Mouse (Mus musculus) cerebellum, postnatal 36 days (tissue): ENCODE results near the gene Hsd17b13.
"Not testable (repeated sequence)": the region's sequence is repeated elsewhere in the genome, so short reads cannot be mapped to it uniquely, and the experiment has no call there.

Experiments used
- DNase-seq, 2 experiments: peaks; one replicate each; pipeline ENCODE4 v3.0.0; 2021 to 2022; ENCODE audit warnings: mixed read lengths in 2 of 2

The Hsd17b13 gene

DNA sequence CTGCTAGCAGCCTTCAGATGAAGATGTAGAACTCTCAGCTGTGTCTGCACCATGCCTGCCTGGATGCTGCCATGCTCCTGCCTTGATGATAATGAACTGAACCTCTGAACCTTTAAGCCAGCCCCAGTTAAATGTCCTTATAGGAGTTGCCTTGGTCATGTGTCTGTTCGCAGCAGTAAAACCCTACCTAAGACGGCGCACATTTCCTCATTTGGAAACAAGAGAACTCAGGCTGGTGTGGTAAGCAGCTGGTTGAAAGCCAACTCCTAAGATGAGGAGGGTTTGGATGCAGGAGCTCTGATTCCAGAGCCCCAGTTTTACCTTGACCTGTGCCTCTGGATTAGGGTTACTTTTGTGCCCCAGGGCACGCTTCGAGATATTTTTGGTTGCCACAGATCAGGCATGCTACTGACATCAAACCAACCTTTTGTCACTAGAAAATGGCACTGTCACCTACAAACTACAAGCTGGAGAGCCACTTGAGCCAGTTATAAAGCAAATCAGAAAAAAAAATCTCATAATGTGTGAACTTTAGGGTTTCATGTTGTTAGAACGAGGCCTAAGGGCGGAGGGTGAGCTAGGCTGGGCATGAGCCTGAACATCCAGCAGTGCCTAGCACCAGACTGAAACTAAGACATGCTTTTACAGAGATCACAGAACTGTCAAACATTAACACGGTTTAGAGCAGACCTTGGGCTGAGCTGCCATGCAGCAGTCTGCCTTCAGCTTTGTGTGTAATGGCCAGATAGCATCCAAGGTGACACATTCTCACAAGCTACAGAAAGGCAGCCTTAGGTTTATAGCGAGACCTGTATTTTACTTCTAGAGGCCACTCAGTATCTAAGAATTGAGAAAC is 3.7 kb upstream of the Hsd17b13 start:
- DNase-seq = no peak

DNA sequence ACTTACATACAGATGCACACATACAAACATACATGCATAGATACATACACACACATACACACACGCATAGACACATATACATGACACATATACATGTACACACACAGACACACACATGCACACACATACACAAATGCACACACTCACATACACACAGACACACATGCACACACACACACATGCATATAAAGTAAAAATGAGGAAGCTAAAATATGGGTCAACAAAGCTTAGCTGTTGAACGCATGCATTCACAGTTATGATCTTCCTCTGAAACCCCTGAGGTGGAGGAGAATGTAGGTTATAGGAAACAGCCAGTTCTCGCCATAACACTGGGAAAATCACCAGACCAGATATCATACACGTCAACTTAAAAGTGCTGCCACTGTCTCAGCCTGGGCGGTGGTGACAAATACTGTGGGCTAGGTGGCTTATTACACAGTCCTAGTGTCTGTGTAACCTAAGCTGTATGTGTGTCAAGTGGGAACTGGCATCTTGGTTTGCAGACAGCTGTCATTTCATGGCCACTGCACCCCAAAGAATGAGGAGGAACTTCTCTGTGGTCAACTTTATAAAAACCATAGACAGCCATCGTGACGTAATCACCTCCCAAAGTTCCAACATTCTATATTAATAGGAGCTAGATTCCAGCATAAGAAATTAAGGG is 829 bp upstream of the Hsd17b13 start:
- no peak for DNase-seq

DNA sequence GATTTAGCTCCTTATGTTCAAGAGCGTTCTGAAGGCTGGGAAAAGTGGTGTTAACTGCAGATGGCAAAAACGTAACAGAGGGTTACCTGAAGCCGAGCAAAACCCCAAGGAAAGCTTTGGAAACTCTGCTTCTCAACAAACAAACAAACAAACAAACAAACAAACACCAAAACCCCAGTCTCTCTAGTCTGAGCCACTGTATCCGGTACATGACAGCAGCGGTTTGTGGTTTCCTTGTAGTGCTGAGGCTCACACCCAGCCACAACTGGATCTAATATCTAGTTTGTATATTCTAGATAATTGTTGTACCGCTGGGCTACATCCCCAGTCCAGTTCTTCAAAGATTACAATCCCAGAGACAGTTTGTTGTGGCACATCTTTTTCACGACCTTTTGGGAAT is 1.5 kb downstream of the Hsd17b13 start:
- DNase-seq = no peak

DNA sequence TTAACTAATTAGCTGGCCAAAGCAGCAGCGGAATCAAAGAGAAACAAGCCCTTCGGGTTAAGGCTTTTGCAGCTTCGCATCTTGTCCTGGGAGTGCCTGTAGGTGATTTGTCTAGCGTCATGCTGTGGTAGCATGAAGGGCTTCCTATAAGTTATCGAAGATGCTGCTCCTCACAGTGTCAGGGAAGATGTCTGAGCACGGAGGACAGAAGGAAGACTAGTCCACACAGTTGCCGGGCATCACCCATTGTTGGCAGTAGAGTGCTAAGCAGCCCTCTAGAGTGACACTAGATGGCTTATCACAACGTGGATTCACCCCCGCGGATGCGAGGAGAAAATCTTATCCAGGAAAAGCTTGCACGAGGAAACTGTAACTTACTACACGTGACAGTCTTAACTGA is 4.4 kb downstream of the Hsd17b13 start:
- DNase-seq = no peak

DNA sequence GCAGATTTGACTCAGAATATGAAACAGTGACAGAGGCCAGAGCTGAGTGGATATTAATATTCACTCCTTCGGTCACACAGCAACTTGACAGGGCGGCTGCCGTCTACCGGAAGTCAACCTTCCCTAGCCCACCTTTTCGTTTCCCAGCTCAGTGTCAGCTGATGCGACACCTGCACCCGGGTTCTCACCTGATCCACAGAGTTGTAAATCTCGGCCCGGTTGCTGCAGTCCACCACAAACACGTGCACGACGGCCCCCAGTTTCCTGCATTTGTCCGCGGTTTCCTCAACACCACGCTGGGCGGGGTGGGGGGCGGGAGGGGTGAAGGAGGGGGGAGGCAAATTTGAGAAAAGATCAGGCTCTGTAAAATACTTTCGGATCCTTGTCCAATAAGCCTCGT is 4.8 kb downstream of the Hsd17b13 start:
- no peak for DNase-seq

DNA sequence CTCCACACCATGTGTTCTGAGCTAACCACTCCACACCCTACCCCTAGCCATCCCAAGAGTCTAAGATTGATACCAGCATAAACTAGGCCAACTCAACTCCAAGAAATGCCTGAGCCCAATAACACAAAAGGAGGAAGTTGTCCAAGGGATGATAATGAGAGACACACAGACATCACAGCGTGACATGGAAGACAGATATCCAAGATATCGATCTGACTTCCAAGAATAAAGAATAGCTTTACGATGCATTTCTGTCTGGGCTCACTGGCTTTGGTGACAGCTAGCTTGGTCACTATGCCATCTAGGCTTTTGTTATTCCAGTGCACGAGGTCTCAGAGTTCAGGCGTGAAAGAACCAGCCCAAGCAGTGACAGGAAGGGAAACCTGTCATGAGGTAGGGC is 6.2 kb downstream of the Hsd17b13 start:
- DNase-seq = no peak

DNA sequence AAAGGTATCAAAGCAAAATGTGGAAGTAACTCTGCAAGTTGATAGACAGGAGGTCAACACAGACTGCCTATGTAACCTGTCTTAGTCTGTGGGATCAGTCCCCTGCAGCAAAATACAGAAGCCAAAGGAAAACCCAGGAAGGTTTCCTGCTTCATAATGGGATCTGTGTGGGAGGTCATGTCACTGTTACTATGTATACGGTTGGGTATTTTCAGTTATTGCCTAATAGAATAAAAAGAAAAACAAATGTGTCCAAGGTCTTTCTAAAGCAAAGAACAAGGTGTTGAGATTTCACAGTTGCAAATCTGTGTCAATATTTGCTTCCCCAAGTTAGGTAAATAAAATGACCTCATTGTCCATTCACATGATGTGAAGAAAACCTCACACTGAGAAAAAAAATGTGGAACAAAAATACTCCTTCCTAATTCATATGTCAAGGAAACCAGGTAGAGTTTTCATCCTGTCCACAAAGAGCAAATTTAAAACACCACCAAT is 14.2 kb downstream of the Hsd17b13 start:
- no peak for DNase-seq

DNA sequence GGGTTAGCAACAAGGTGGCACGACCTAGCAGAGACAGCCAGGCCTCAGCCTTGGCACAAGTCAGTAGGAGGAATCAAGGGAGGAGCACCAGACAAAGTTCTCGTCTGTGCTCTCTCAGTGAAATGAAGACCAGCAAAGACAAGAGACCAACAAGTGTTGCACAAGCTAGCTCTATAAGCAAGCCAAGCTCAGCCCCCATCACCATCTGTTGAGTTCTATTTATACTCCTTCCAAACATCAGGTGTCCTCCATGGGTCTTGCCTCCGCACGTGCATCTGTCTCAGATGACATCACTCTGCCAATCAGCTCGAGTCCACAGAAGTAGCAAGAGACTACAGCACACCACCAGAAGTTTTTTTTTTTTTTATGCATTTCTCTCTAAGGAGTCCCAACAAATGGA is 22.6 kb downstream of the Hsd17b13 start:
- peak; percentile 13 to 22 for DNase-seq

DNA sequence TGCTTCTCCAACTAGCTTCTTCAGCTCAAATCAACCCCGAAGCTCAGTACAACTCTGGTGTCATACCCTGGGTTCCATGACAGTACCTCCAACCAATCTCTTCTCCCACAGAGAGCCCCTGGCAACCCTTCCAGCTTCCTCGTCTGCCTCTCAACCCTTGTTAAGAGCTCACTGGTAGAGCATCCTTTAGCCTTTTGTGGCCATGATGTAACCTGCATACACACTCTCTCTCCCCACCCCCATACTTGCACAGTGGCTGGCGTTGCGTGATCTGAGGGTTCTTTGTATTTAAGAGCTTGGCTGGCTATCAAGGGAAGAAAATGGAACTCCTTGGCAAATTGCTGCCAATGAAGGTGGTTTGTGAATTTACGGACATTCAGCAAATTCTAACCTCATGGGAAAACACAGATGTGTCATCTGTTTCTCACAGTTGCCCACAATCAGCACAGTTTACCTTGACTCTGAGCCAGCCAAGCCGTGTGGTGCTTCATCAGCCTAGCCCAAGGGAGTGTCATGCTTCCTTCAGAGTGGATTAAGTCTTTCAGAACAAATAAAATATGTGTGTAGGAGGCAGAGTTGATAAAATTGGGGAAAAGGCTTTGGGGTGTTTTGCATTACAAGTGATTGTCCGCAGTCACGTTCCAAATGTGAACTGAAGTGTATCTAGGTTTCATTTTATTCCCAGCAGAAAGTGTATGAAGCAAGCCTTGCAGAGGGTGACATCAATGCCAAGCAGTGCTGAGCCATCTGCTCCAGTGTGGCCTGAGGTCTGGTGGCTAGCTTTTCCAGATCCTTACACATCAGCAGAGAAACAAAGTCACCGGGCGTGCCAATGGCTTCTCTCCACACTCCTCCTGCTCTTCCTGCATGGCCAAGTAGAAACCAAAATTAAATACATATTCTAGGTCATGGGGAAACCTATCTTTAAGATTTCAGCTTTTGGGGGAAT is 23.8 kb downstream of the Hsd17b13 start:
- DNase-seq = peak; percentile 23 to 25

DNA sequence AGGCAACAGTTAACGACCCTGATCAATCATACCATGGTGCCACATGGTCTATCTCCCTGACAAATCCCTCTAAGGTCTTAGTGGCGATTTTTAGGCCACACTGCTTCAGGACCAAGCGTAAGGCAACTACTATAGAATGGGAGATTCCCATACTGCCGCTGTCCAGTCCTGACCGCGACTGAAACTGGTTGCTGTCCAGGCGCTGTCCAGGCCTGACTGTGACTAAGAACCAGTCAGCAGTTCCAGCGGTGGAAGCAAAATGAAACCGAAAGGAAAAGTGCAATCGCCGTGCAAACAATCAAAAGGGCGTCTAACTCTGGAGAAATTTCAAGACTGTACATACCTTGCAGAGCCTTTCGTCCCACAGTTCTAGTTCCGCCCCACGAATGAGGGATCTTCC is 27.1 kb downstream of the Hsd17b13 start:
- DNase-seq = not testable (repeated sequence)

DNA sequence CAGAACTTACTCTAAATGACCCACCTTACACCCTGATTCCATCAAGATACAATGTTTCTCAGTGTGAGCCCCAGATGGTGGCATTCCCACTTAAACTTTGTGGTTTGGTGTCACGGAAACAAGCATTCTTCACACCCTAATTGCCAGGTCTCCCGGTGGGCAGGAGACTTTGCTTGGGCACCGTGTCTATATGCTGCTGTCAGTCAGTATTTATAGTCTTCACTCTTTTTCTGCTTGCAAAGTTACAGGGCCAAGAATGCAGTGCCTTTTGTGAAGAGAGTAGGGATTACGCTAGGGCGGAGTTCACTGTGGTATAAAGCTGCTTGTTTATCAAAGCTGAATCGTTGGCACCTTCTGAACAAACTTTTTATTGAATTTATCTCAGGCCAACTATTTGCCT is 34.0 kb downstream of the Hsd17b13 start:
- DNase-seq = no peak

DNA sequence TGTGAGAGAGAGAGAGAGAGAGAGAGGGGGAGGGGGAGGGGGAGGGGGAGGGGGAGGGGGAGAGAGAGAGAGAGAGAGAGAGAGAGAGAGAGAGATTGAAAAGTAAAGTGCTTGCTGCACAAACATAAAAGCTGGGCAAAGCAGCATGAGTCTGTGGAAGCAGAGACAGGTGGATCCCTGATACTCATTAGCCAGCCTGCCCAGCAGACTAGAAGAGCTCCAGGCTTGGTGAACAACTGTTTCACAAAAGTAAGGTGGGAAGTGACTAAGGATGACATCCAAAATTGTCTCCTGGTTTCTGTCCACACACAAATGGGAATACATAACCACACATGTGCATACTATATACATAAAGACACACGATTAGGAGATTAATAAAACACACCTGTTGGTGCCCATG is 37.4 kb downstream of the Hsd17b13 start:
- no peak for DNase-seq

DNA sequence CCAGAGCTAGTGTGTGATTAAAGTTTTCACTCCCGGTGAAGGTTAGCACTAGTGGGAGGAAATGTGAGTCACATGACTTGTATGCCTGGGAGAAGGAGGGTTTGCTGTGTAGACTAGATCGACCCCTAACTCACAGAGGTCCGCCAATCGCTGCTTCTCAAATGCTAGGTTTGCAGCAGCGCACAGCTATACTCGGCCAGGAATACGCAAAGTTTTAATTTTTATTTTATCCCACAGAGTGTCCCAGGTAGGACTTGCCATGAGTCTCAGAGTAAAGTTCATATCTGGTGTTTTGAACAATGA is 37.9 kb downstream of the Hsd17b13 start:
- DNase-seq = no peak

DNA sequence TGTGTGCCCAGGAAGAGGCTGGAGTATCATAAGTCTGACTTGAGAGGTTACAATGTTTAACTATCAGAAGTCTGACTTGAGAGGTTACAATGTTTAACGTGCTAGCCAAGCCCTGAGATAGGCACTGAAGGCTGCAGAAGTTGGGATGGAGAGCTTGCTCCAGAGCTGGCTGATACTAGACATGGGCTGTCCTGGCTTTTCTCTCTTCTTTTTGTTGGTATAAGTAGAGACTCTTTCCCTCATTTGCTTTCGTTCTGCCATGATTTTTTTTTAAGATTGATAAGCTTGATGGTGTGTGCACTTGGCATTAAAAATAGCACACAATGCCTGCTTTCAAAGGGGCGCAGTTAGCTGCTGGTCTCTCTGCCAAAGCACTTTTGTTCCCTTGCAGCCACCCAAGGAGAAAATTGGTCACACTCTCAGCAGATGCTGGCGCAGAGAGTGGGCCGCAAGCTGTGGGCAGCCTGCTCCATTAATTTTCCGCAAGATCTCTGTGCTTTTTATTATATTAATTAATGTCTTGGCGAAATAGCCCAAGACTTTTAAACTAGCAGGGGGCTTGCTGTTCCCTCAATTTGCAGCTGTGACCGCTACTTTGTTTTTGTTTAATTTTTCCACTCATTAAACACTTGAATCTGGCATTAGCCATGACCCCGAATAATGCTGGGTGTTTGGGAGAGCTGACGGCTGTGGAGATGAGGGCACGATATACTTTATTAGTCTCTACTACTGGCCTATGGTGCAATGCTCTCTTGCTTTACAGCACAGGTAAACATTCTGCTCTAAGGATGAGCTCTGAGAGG is 38.5 kb downstream of the Hsd17b13 start:
- DNase-seq = peak; percentile 26 to 45

DNA sequence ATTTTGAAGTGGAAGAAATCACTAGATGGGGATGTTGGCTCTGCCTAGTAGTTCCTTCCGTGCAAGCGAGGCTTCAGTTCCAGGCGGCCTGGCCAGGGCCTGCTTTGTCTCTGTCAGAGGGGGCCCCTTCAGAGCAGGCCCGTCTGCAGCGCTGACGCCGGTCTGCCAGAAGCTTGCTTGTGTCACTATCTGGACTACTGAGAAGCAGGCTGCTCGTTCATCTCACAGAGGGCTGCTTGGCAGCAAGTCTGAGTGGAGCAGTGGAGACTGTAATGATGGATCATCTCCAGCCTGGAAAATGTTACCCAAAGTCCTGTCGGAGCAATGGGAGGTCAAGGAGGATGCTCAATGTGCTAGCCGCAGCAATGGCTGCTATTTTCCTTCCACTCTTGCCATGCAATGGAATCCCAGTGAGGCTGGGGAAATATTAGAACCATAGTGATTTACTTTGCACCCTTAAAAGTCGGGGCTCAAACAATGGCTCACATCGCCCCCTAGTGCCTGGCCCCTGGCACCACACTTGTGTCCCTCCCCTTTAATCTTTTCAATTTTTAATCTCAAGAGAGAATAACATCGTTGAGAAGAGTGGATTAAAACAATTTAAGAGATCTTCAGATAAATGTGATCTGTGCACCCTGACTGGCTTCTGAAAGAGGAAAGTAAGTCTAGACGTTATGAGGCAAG is 40.2 kb downstream of the Hsd17b13 start:
- peak in 1 of 2 experiments; percentile 16 for DNase-seq

DNA sequence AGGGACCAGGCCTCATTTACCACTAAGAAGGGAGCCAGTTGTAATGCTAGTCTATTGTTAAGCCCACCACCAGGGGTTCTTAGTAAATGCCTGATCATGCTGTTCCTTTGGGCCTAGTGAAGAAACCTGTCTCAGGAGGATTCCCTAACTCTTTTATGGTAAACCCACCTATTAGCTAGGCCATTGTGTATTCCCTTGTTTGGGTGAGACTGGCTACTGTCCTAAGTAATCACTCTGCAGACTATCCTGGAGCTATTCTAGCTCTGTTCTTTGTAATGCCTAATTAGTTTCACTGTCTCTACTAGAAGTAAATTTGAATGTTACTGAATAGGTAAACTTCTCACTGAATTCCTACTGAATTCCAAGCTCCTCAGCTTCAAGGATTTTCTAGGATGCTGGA is 45.3 kb downstream of the Hsd17b13 start:
- not testable (repeated sequence) for DNase-seq

DNA sequence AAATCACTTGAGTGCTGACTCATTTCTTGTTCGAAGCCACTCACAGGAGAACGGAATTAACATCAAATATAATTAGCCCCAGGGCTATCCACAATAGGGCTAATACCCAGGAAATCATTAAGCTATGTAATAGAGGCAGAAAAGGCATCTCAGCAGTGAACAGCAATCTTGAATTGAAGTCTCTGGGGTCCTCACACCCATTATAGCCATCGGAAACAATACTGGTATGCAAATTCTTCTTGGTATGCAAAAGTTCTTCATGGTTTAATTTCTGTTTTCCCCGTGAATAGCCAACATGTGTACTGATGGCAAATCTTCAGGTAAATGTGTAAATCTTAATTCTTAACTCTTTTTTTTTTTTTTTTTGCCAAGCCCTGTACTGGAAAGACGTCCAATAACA is 46.7 kb downstream of the Hsd17b13 start:
- no peak for DNase-seq

DNA sequence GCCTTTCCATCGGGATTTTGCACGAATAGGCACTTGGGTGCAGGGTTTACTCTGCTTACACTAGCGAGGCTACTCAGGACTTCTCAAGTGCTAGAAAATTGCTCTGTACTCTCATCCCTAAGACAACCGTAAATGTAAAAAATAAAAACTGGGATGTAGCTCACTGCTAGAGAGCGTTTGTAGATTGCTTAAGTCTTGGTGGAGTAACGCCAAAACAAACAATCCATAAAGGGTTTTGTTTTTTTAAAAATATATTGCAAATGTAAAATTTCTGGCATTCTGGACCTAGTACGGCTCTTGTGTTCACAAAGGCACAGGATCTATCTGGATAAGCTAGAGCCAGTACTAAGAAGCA is 49.0 kb downstream of the Hsd17b13 start:
- DNase-seq = no peak

DNA sequence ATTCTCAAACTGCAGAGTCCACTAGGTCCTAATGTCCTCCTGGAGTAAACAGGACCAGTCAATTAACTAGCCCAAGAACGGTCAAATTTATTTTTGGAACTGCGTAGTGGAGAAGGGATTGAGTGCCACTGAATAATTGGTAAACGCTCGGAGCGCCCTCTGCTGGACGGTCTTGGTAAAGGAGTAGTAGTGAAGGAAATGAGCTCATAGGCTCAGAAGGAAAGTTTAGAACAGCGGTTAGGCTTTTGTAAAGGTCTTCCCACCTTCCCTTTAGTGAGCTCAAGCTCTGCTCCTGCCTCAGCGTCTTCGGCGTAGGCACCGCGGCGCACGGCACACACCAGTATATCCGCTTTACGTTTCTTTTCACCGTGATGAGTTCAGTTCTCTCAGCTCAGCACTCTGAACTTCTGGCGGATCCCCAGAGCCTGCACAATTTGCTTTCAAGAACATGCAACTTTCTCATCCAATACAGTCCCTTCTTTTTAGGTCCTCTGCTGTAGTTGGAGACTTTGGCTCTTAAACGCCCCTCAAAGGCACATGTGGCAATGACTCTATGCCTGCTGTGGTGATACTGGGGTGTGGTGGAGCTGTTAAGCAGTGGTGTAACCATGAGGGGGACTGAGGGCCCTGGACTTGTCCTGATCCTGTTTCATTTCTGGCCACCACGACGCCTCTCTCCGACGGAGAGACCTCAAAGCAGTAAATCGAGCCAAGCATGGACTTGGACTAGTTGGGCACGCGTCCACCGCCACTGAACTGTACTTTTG is 49.6 kb downstream of the Hsd17b13 start:
- peak; percentile 88 to 94 for DNase-seq

DNA sequence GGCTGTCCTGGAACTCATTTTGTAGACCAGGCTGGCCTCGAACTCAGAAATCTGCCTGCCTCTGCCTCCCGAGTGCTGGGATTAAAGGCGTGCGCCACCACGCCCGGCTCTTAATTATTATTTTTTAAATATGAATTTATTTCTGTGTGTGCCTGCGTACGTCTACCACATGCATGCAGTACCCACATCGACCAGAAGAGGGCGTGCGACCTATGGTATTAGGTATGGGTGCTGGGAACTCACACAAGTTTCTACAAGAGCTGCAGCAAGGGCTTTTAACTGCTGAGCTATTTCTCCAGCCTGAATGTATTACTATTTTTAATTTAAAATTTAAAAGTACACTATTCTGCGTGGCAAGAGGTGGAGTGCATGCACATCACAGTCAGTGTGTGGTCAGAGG is 50.8 kb downstream of the Hsd17b13 start:
- peak in 1 of 2 experiments; percentile 22 for DNase-seq

DNA sequence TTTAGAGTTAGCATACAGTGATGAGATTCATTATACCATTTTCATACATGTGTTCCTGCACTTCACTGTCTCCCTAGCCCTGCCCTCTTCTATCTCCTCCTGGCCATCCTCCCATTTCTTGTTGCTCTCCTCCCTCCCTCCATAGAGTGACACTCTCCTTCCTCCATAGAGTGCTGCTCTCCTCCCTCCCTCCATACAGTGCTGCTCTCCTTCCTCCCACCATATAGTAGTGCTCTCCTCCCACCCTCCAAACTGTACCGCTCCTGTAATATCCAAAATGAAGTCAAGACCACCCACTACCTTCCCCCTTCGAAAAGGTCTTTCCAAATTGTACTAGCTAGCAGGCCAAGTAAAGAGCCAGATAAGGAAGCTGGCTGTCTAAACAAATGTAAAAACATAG is 53.5 kb downstream of the Hsd17b13 start:
- no peak for DNase-seq
